In genomic region chr9:14598157-14598556, GRCm38 (mm10) we compare ENCODE assay signal across 26 mouse cellular contexts. TPM values are rescaled to one million over a fixed set of nuclear protein-coding genes. Genes with fewer than 3 reads are reported as not detected.
A peak's percentile ranks its signal among the peaks of the same experiment; 100 is the strongest.
DNase-seq lines count a peak whose midpoint lies in the region; ATAC-seq and TF ChIP-seq lines count a peak whose summit lies in the region.
"Had no signal": no experiment of that assay in that cellular context is flagged by ENCODE, and none has a peak within 500 bp of the region (broad histone marks: within the 10 kb centered on the region; RNA-seq: fewer than 3 reads in every experiment).

No protein-coding gene starts in this region.

- H3K79me2 ChIP-seq in MEL (ENCODE audit: control insufficient read depth, insufficient read depth, low read length, poor library complexity) = no peaks in the 10 kb centered on the region

- no peaks in the 10 kb centered on the region for H3K9me3 ChIP-seq in embryonic facial prominence, embryonic 12.5 days
- no peaks in the 10 kb centered on the region for H3K9me3 ChIP-seq in embryonic facial prominence, embryonic 10.5 days
- no peaks in the 10 kb centered on the region for H3K9me3 ChIP-seq in heart, embryonic 13.5 days
- H3K9me3 ChIP-seq in heart, embryonic 10.5 days = no peaks in the 10 kb centered on the region
- H3K9me3 ChIP-seq in MEL (replicated peaks; ENCODE audit: insufficient read depth, low read length) = no peaks in the 10 kb centered on the region
- H3K9me3 ChIP-seq: embryonic facial prominence, embryonic 13.5 days; embryonic facial prominence, embryonic 15.5 days; forebrain, embryonic 10.5 days; forebrain, embryonic 12.5 days; G1E had no signal

- no peak for DNase-seq in embryonic facial prominence, embryonic 10.5 days (ENCODE audit: low spot score)
- no peak for DNase-seq in heart, embryonic 10.5 days (ENCODE audit: low spot score)
- no peak for DNase-seq in MEL (ENCODE audit: low read depth, low spot score)
- DNase-seq: adrenal gland, adult 2 months; adrenal gland, postnatal 10 days; adrenal gland, postnatal 25 days; B cell, adult 2 months; cerebellum, adult 11 months; cerebellum, adult 18-20 months; cerebellum, adult 8-10 months; cerebellum, adult 9-11 months; cerebellum, postnatal 14 days; cerebellum, postnatal 36 days; embryo, embryonic 11 days had no signal

- no peak for TF ChIP-seq RAD21 in MEL (IDR thresholded peaks at IDR 0.05; ENCODE audit: low read depth, low read length)

- no peak overlapping the region for H3K4me2 ChIP-seq in embryonic facial prominence, embryonic 12.5 days (replicated peaks)
- H3K4me2 ChIP-seq in heart, embryonic 13.5 days = no peak overlapping the region
- H3K4me2 ChIP-seq: embryonic facial prominence, embryonic 13.5 days; embryonic facial prominence, embryonic 15.5 days; forebrain, embryonic 12.5 days had no signal

- no peaks in the 10 kb centered on the region for H3K27me3 ChIP-seq in embryonic facial prominence, embryonic 12.5 days
- H3K27me3 ChIP-seq in embryonic facial prominence, embryonic 10.5 days (replicated peaks; ENCODE audit: low read depth, poor library complexity, severe bottlenecking) = no peaks in the 10 kb centered on the region
- H3K27me3 ChIP-seq in heart, embryonic 13.5 days (replicated peaks) = no peaks in the 10 kb centered on the region
- H3K27me3 ChIP-seq in heart, embryonic 10.5 days (ENCODE audit: insufficient read depth, poor library complexity, severe bottlenecking) = no peaks in the 10 kb centered on the region
- H3K27me3 ChIP-seq in MEL (ENCODE audit: control insufficient read depth in 1 of 2, insufficient read depth in 2 of 2, low read length in 2 of 2) = no peaks in the 10 kb centered on the region
- H3K27me3 ChIP-seq: CH12.LX; embryonic facial prominence, embryonic 13.5 days; embryonic facial prominence, embryonic 15.5 days; forebrain, embryonic 12.5 days had no signal

- no peak overlapping the region for H3K9ac ChIP-seq in embryonic facial prominence, embryonic 12.5 days
- H3K9ac ChIP-seq in heart, embryonic 13.5 days = 0 out of 2 replicates have a peak overlapping the region, but pooled peaks have one; percentile 25
- no peak overlapping the region for H3K9ac ChIP-seq in MEL (ENCODE audit: control insufficient read depth, low read depth, low read length, poor library complexity, severe bottlenecking)
- H3K9ac ChIP-seq: embryonic facial prominence, embryonic 13.5 days; embryonic facial prominence, embryonic 15.5 days; forebrain, embryonic 12.5 days had no signal

- no peak for TF ChIP-seq EP300 in MEL (IDR thresholded peaks at IDR 0.05; ENCODE audit: low read depth in 1 of 2, low read length in 2 of 2)

- 0 out of 2 replicates have a peak, but pooled peaks have one; percentile 28 for ATAC-seq in embryonic facial prominence, embryonic 12.5 days (ENCODE audit: insufficient number of reproducible peaks, insufficient read depth, low FRiP score, low TSS enrichment)
- no peak for ATAC-seq in heart, embryonic 13.5 days (ENCODE audit: extremely low read depth, insufficient number of reproducible peaks, low FRiP score, low TSS enrichment)
- ATAC-seq: CD4-positive, CD25-positive, alpha-beta regulatory T cell, adult 4 months; forebrain, embryonic 14.5 days; forebrain, embryonic 16.5 days had no signal

- peaks cover 11% of the 10 kb centered on the region; the same call in 1 of the 2 replicates for H3K4me1 ChIP-seq in embryonic facial prominence, embryonic 12.5 days
- H3K4me1 ChIP-seq in embryonic facial prominence, embryonic 10.5 days = peaks cover 4% of the 10 kb centered on the region; the same call in 1 of the 2 replicates
- peaks cover 69% of the 10 kb centered on the region for H3K4me1 ChIP-seq in heart, embryonic 13.5 days
- peaks cover 54% of the 10 kb centered on the region for H3K4me1 ChIP-seq in heart, embryonic 10.5 days
- H3K4me1 ChIP-seq in MEL (ENCODE audit: control insufficient read depth in 1 of 2, insufficient read depth in 2 of 2, low read length in 2 of 2) = peaks cover 0 to 2% of the 10 kb centered on the region in 2 experiments; a peak in 3 of 4 replicates
- H3K4me1 ChIP-seq: forebrain, embryonic 10.5 days; forebrain, embryonic 12.5 days had no signal

- peaks cover 45% of the 10 kb centered on the region for H3K36me3 ChIP-seq in embryonic facial prominence, embryonic 12.5 days
- peaks cover 73% of the 10 kb centered on the region for H3K36me3 ChIP-seq in embryonic facial prominence, embryonic 10.5 days (replicated peaks)
- H3K36me3 ChIP-seq in heart, embryonic 13.5 days = peaks cover 44% of the 10 kb centered on the region
- H3K36me3 ChIP-seq in heart, embryonic 10.5 days = peaks cover 38% of the 10 kb centered on the region
- H3K36me3 ChIP-seq in MEL (ENCODE audit: control insufficient read depth in 1 of 2, insufficient read depth in 2 of 2, low read length in 2 of 2) = peaks cover 0 to 2% of the 10 kb centered on the region in 2 experiments; a peak in 1 of 4 replicates

- no peak overlapping the region for H3K27ac ChIP-seq in embryonic facial prominence, embryonic 12.5 days
- no peak overlapping the region for H3K27ac ChIP-seq in embryonic facial prominence, embryonic 10.5 days (replicated peaks)
- no peak overlapping the region for H3K27ac ChIP-seq in heart, embryonic 13.5 days (replicated peaks)
- H3K27ac ChIP-seq in heart, embryonic 10.5 days = no peak overlapping the region
- no peak overlapping the region for H3K27ac ChIP-seq in MEL (ENCODE audit: control insufficient read depth, low read depth, low read length)
- H3K27ac ChIP-seq: embryonic facial prominence, embryonic 13.5 days; embryonic facial prominence, embryonic 15.5 days; forebrain, embryonic 10.5 days; forebrain, embryonic 12.5 days had no signal

- WGBS in embryonic facial prominence, embryonic 12.5 days = 96% methylated on average over 2 of the region's 2 CpGs
- 94% methylated on average over 2 of the region's 2 CpGs for WGBS in embryonic facial prominence, embryonic 10.5 days
- 87% methylated on average over 2 of the region's 2 CpGs for WGBS in heart, embryonic 13.5 days
- WGBS in heart, embryonic 10.5 days = 90% methylated on average over 2 of the region's 2 CpGs

- no peak for TF ChIP-seq CTCF in MEL (IDR thresholded peaks at IDR 0.05 in 2 of 3, conservative IDR thresholded peaks at IDR 0.05 in 1 of 3; ENCODE audit: control insufficient read depth in 1 of 3, insufficient read depth in 1 of 3, low read depth in 2 of 3, low read length in 3 of 3, poor library complexity in 1 of 3, severe bottlenecking in 1 of 3)

- H3K4me3 ChIP-seq in embryonic facial prominence, embryonic 12.5 days = no peak overlapping the region
- H3K4me3 ChIP-seq in embryonic facial prominence, embryonic 10.5 days = no peak overlapping the region
- H3K4me3 ChIP-seq in heart, embryonic 13.5 days = no peak overlapping the region
- H3K4me3 ChIP-seq in heart, embryonic 10.5 days = no peak overlapping the region
- H3K4me3 ChIP-seq in MEL (ENCODE audit: control insufficient read depth in 1 of 2, insufficient read depth in 1 of 2, low read depth in 2 of 2, low read length in 2 of 2) = no peak overlapping the region
- H3K4me3 ChIP-seq: embryonic facial prominence, embryonic 13.5 days; embryonic facial prominence, embryonic 15.5 days; erythroblast, embryonic 14.5 days; forebrain, embryonic 10.5 days; forebrain, embryonic 12.5 days had no signal

- no peak for TF ChIP-seq POLR2A in MEL (IDR thresholded peaks at IDR 0.05; ENCODE audit: control insufficient read depth in 1 of 2, insufficient read depth in 1 of 2, low read depth in 1 of 2, low read length in 2 of 2, poor library complexity in 1 of 2)

TF ChIP-seq in MEL, 35 proteins besides CTCF, POLR2A, EP300 and RAD21:
- TF ChIP-seq MYC (IDR thresholded peaks at IDR 0.05; ENCODE audit: low read depth, low read length) = no peak
- TF ChIP-seq ZMIZ1 (IDR thresholded peaks at IDR 0.05; ENCODE audit: low read depth, low read length) = no peak
- no peak for TF ChIP-seq MAZ (IDR thresholded peaks at IDR 0.05; ENCODE audit: low read depth, low read length)
- TF ChIP-seq SIN3A (IDR thresholded peaks at IDR 0.05; ENCODE audit: low read length) = no peak
- no peak for TF ChIP-seq TCF12 (IDR thresholded peaks at IDR 0.05; ENCODE audit: low read depth, low read length)
- peak; percentile 90; the same call in 1 of the 2 replicates for TF ChIP-seq POLR2AphosphoS5 (IDR thresholded peaks at IDR 0.05; ENCODE audit: borderline replicate concordance, low read depth, low read length)

RNA-seq across cellular contexts. Expression of gene Amotl1, which starts 46.7 kb away (rescaled TPM):
- 33.7 and 35.1 TPM in 2 replicates for polyA plus RNA-seq in embryonic facial prominence, embryonic 12.5 days (2016; fragmentation: Nextera tagmentation; extraction: Ambion mirVana)
- polyA plus RNA-seq in embryonic facial prominence, embryonic 10.5 days (2016; fragmentation: Nextera tagmentation; extraction: Ambion mirVana) = 23.1 and 27.4 TPM in 2 replicates
- polyA plus RNA-seq in heart, embryonic 13.5 days (2015; fragmentation: Nextera tagmentation; extraction: Ambion mirVana) = 15.3 and 15.7 TPM in 2 replicates
- polyA plus RNA-seq in heart, embryonic 10.5 days (2016; fragmentation: Nextera tagmentation; extraction: Ambion mirVana) = 16.8 and 18.6 TPM in 2 replicates
- total RNA-seq in MEL (2012; rRNA removed) = 9.1 and 9.3 TPM in 2 replicates
- 1 to 10 TPM in 1 of 2 experiments, not detected in 1; 7.4 TPM for polyA plus RNA-seq in MEL (2012; ENCODE audit: insufficient read depth in 1 of 2, insufficient read length in 2 of 2, low read depth in 1 of 2, low replicate concordance in 2 of 2, missing spikeins in 1 of 2)
